Mouse (Mus musculus): ENCODE data around the gene Bmp4. TPM values are rescaled to one million over a fixed set of nuclear protein-coding genes. Genes with fewer than 3 reads are reported as not detected.
A peak's percentile ranks its signal among the peaks of the same experiment; 100 is the strongest.

Bmp4 gene
- polyA plus RNA-seq, 1 experiment from 2014 or later: 23.7 TPM

DNA sequence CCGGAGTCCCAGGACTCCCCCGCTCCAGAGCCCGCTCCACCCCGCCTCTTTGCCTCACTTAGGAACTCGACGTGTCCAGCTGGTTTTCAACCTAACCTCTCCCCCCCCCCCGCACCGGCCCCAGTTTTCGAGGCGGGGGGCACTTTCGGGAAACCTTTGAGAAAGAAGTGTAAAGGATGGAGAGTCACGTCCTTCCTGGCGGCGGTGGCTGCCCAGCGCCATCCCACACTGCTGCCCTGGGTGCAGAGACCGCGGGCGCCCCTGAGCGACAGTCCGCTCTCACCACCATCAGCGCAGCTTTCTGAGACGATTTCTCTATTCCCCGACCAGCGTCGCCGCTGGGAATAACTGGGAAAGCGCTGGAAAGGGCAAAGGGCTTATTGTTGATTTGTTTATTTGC is 1.8 kb downstream of the Bmp4 start:
- Histone ChIP-seq H3K27me3 (ENCODE audit: control insufficient read depth, insufficient read depth, low read length) (peaks cover 10% of the 10 kb centered on the region), H3K9ac (ENCODE audit: low read depth, low read length) (peak overlapping the region; percentile 54), H3K9me3 (ENCODE audit: control insufficient read depth, low read length) (no peaks in the 10 kb centered on the region), H3K36me3 (ENCODE audit: control insufficient read depth, insufficient read depth, low read length) (peaks cover 7% of the 10 kb centered on the region; the same call in 1 of the 2 replicates), H3K4me3 (ENCODE audit: low read length) (peak overlapping the region; percentile 49), H3K27ac (ENCODE audit: low read depth, low read length) (peak overlapping the region; percentile 85), H3K4me2 (replicated peaks; ENCODE audit: low read depth, low read length) (peak overlapping the region; percentile 84), H3K4me1 (ENCODE audit: control insufficient read depth, insufficient read depth, low read length) (peaks cover 15% of the 10 kb centered on the region; the same call in 1 of the 2 replicates)
- ATAC-seq (ENCODE audit: low FRiP score, low TSS enrichment): 0 out of 2 replicates have a peak, but pooled peaks have one; percentile 28
- WGBS: under 1% methylated on average over 27 of the region's 27 CpGs

DNA sequence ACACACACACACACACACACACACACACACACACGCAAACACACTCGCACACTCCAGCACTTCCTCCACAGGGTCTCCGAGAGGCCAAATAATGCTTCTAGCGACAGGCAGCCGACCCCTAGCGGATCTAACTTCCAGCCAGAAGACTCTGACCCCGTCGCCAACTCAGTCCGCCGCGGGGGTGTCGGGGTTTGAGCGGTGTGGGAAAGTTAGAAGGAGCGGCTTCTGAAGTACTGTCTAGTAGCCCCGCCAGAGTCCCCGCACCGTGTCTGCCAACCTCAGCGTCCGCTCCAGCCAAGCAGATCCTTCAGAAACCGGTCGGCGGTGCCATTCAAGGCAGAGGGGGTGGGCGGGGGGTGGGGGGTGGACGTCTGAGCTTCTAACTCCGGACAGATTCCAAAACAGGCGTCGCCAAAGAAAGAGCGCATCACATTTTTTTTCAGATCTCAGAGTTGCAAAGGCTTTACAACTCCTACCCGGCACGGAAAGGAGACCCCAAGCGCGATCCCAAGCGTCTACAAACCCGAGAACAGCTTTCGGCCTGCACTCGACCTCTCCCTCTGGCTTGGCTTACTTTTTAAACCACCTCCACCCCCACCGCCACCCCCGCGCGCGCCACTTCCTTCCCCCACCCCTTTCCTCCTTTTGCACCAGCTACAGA is 2.5 kb downstream of the Bmp4 start:
- peak overlapping the region; percentile 84 for H3K4me2 ChIP-seq (replicated peaks; ENCODE audit: low read depth, low read length)
- H3K27me3 ChIP-seq (ENCODE audit: control insufficient read depth, insufficient read depth, low read length): peaks cover 10% of the 10 kb centered on the region
- WGBS: 1% methylated on average over 41 of the region's 41 CpGs
- H3K9ac ChIP-seq (ENCODE audit: low read depth, low read length): peak overlapping the region; percentile 54
- no peaks in the 10 kb centered on the region for H3K9me3 ChIP-seq (ENCODE audit: control insufficient read depth, low read length)
- peaks cover 10% of the 10 kb centered on the region; the same call in 1 of the 2 replicates for H3K36me3 ChIP-seq (ENCODE audit: control insufficient read depth, insufficient read depth, low read length)
- peak overlapping the region; percentile 49 for H3K4me3 ChIP-seq (ENCODE audit: low read length)
- H3K4me1 ChIP-seq (ENCODE audit: control insufficient read depth, insufficient read depth, low read length): peaks cover 15% of the 10 kb centered on the region; the same call in 1 of the 2 replicates
- H3K27ac ChIP-seq (ENCODE audit: low read depth, low read length): peak overlapping the region; percentile 85
- ATAC-seq (ENCODE audit: low FRiP score, low TSS enrichment): peak; percentile 6; the same call in 1 of the 2 replicates

DNA sequence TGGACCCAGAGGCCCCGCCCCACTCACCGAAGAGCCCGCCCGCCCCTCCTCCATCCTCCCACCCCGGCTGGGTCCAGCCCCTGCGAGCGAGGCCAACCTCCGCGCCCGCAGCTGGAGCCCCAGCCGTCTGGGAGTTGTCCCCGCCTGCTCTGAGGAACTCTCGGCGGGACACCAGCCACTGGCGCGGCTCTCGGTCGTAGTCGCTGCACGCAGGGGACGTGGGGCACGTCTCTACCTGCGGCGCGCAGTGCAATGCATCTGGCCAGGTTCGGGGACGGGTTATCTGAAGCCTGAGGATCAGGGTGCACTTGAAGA is 3.2 kb downstream of the Bmp4 start:
- Histone ChIP-seq H3K36me3 (ENCODE audit: control insufficient read depth, insufficient read depth, low read length) (peaks cover 12% of the 10 kb centered on the region; the same call in 1 of the 2 replicates), H3K9ac (ENCODE audit: low read depth, low read length) (peak overlapping the region; percentile 54), H3K4me2 (replicated peaks; ENCODE audit: low read depth, low read length) (peak overlapping the region; percentile 84), H3K4me3 (ENCODE audit: low read length) (peak overlapping the region; percentile 49), H3K27ac (ENCODE audit: low read depth, low read length) (peak overlapping the region; percentile 85), H3K4me1 (ENCODE audit: control insufficient read depth, insufficient read depth, low read length) (peaks cover 15% of the 10 kb centered on the region; the same call in 1 of the 2 replicates), H3K9me3 (ENCODE audit: control insufficient read depth, low read length) (no peaks in the 10 kb centered on the region), H3K27me3 (ENCODE audit: control insufficient read depth, insufficient read depth, low read length) (peaks cover 10% of the 10 kb centered on the region)
- under 1% methylated on average over 27 of the region's 27 CpGs for WGBS
- ATAC-seq (ENCODE audit: low FRiP score, low TSS enrichment): peak; percentile 85

DNA sequence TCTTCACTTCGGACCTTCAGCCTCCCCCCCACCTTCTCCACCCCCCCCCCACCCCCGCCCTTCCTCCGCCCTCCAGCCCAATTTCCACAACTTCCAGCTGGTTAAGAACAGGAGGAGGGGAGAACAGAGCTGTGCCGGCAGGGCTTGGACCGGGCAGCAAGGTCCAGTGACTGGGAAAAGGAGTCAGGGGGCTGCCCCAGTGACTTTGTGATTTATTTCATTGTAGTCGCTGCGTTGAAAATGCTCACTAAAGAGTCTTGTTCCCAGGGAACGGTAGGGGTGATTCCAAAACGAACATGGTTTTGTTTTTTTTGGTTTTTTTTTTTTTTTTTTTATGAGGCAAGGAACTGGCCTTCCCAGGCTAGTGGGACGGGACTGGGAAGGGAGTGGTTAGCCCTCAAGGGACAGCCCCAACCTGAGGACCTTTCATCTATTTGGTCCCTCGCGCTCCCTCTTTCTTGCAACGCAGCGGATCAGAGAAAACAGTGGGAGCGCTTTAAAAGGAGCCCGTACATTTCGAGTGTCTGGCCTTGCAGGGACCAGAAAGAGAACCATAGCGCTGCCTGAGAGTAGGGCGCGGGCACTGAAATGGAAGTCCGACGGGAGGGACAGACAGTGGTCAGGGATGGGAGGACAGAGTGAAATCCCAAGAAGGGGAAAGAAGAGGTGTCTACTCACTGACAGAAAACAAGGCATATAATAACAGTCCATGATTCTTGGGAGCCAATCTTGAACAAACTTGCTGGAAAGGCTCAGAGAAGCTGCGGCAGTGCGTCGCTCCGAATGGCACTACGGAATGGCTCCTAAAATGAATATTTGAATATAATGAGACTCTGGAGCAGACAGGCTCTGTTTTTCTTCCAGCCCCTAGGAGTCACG is 3.8 kb downstream of the Bmp4 start:
- ATAC-seq (ENCODE audit: low FRiP score, low TSS enrichment): peak; percentile 17
- H3K27ac ChIP-seq (ENCODE audit: low read depth, low read length): peak overlapping the region; percentile 85; the same call in 1 of the 2 replicates
- peaks cover 15% of the 10 kb centered on the region; the same call in 1 of the 2 replicates for H3K36me3 ChIP-seq (ENCODE audit: control insufficient read depth, insufficient read depth, low read length)
- H3K9ac ChIP-seq (ENCODE audit: low read depth, low read length): peak overlapping the region; percentile 52
- peaks cover 15% of the 10 kb centered on the region; the same call in 1 of the 2 replicates for H3K4me1 ChIP-seq (ENCODE audit: control insufficient read depth, insufficient read depth, low read length)
- no peaks in the 10 kb centered on the region for H3K9me3 ChIP-seq (ENCODE audit: control insufficient read depth, low read length)
- peaks cover 10% of the 10 kb centered on the region; the same call in 1 of the 2 replicates for H3K27me3 ChIP-seq (ENCODE audit: control insufficient read depth, insufficient read depth, low read length)
- 2% methylated on average over 28 of the region's 28 CpGs for WGBS
- peak overlapping the region; percentile 49 for H3K4me3 ChIP-seq (ENCODE audit: low read length)
- H3K4me2 ChIP-seq (replicated peaks; ENCODE audit: low read depth, low read length): peak overlapping the region; percentile 84

DNA sequence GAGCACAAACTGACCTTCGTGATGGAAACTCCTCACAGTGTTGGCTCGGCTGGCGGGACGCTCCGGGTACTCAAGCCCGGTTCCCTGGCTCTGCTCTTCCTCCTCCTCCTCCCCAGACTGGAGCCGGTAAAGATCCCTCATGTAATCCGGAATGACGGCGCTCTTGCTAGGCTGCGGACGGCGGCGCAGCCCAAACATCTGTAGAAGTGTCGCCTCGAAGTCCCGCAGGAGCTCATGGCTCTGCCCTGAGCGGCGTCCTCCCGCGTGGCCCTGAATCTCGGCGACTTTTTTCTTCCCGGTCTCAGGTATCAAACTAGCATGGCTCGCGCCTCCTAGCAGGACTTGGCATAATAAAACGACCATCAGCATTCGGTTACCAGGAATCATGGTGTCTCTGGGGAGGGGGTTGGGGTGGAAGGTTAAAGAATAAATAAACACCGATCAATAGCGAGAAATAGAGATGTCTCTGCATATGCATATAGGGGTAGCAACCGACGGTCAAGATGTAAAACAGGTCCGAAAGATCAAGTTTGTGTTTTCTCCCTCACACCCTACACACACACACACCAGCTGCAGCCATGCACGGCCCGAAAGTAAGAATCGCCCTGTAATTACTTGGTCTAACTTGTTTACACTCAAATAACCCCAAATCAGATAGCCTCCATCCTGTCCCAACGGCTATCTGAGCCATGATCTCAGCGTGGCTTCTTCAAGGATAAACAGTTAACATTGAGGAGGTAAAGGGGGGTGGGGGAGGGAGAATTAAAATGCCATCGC is 4.6 kb downstream of the Bmp4 start:
- peak overlapping the region; percentile 52 for H3K9ac ChIP-seq (ENCODE audit: low read depth, low read length)
- H3K9me3 ChIP-seq (ENCODE audit: control insufficient read depth, low read length): no peaks in the 10 kb centered on the region
- ATAC-seq (ENCODE audit: low FRiP score, low TSS enrichment): 0 out of 2 replicates have a peak, but pooled peaks have one; percentile 3
- under 1% methylated on average over 39 of the region's 39 CpGs for WGBS
- H3K4me1 ChIP-seq (ENCODE audit: control insufficient read depth, insufficient read depth, low read length): peaks cover 13% of the 10 kb centered on the region; the same call in 1 of the 2 replicates
- H3K36me3 ChIP-seq (ENCODE audit: control insufficient read depth, insufficient read depth, low read length): peaks cover 15% of the 10 kb centered on the region; the same call in 1 of the 2 replicates
- H3K27ac ChIP-seq (ENCODE audit: low read depth, low read length): peak overlapping the region; percentile 14; the same call in 1 of the 2 replicates
- H3K4me3 ChIP-seq (ENCODE audit: low read length): peak overlapping the region; percentile 49
- H3K27me3 ChIP-seq (ENCODE audit: control insufficient read depth, insufficient read depth, low read length): peaks cover 10% of the 10 kb centered on the region; the same call in 1 of the 2 replicates
- H3K4me2 ChIP-seq (replicated peaks; ENCODE audit: low read depth, low read length): peak overlapping the region; percentile 84

DNA sequence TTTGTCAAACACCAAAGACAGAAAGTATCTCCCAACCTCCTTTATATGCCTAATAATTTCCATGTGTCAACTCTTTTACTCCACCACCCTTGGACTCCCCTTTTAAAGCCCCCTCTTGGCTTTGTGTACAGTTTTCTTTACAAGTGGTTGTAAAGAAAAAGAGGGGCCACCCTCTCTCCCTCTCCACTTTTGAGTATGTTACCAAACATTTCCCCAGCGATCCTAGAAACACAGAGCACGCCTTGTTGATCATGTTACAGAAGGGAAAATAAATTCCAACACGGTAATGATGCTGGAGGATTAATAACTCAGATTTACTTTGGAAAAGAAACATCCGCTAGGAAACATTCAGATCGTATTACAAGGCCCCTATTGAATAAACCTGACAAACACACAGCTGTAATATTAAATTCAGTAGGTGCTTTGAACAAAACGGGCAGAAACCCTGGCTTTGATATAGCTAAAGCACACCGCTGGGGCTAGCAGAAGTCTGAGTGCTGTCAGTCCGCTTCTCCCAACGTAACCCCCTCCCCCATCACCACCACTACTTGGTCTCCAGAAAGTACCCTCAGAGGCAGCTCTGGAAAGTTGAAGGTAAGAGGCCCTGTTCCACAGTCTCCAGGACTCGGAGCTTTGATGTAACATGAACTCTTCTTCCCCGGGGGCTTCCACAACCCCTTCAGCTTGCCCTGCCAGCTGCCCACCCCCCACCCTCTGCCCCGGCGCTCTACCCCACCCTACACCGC is 5.3 kb downstream of the Bmp4 start:
- Histone ChIP-seq H3K27ac (ENCODE audit: low read depth, low read length) (peak overlapping the region; percentile 14; the same call in 1 of the 2 replicates), H3K9me3 (ENCODE audit: control insufficient read depth, low read length) (no peaks in the 10 kb centered on the region), H3K4me3 (ENCODE audit: low read length) (peak overlapping the region; percentile 49), H3K27me3 (ENCODE audit: control insufficient read depth, insufficient read depth, low read length) (peaks cover 8% of the 10 kb centered on the region; the same call in 1 of the 2 replicates), H3K4me2 (replicated peaks; ENCODE audit: low read depth, low read length) (peak overlapping the region; percentile 84), H3K4me1 (ENCODE audit: control insufficient read depth, insufficient read depth, low read length) (peaks cover 14% of the 10 kb centered on the region; the same call in 1 of the 2 replicates), H3K36me3 (ENCODE audit: control insufficient read depth, insufficient read depth, low read length) (peaks cover 15% of the 10 kb centered on the region; the same call in 1 of the 2 replicates), H3K9ac (ENCODE audit: low read depth, low read length) (peak overlapping the region; percentile 52; the same call in 1 of the 2 replicates)
- no peak for ATAC-seq (ENCODE audit: low FRiP score, low TSS enrichment)
- WGBS: 6% methylated on average over 14 of the region's 14 CpGs

DNA sequence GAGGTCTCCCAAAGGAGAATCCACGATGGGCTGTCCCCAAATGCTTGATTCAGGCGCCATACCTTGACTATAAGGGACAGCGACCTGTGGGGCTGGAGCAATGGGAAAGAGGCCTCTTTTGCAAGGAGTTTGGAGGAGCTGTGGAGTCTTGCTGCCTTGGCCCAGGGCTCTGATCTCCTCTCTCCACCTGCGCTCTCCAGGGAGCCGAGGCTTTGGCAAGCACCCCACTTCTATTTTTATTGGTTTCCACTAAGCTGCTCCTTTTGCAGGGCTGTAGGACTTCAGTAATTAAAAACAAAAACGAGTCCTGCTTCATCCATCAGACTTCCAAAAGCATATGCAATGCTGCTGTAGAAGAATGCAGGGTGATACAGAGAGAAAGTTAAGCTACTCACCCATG is 9.0 kb downstream of the Bmp4 start:
- 58% methylated on average over 6 of the region's 6 CpGs for WGBS
- no peak for ATAC-seq (ENCODE audit: low FRiP score, low TSS enrichment)
- Histone ChIP-seq H3K4me1 (ENCODE audit: control insufficient read depth, insufficient read depth, low read length) (peaks cover 9% of the 10 kb centered on the region; the same call in 1 of the 2 replicates), H3K9ac (ENCODE audit: low read depth, low read length) (no peak overlapping the region), H3K4me2 (replicated peaks; ENCODE audit: low read depth, low read length) (no peak overlapping the region), H3K27me3 (ENCODE audit: control insufficient read depth, insufficient read depth, low read length) (no peaks in the 10 kb centered on the region), H3K4me3 (ENCODE audit: low read length) (no peak overlapping the region), H3K27ac (ENCODE audit: low read depth, low read length) (no peak overlapping the region), H3K9me3 (ENCODE audit: control insufficient read depth, low read length) (no peaks in the 10 kb centered on the region), H3K36me3 (ENCODE audit: control insufficient read depth, insufficient read depth, low read length) (peaks cover 15% of the 10 kb centered on the region; the same call in 1 of the 2 replicates)
